Comparison of ENCODE assay signal across 28 mouse cellular contexts in genomic region chr15:17569205-17569604, GRCm38 (mm10).
"Had no signal": no experiment of that assay in that cellular context is flagged by ENCODE, and none has a peak within 500 bp of the region (broad histone marks: within the 10 kb centered on the region; RNA-seq: fewer than 3 reads in every experiment).

No protein-coding gene starts in this region.

- H3K4me3 ChIP-seq: heart, embryonic 10.5 days; heart, embryonic 12.5 days; hindbrain, embryonic 10.5 days; hindbrain, embryonic 12.5 days; intestine, embryonic 15.5 days; layer of hippocampus, adult 2 months; left cerebral cortex, adult 2 months; limb, embryonic 10.5 days; limb, embryonic 12.5 days; liver, embryonic 13.5 days; liver, embryonic 15.5 days had no signal

- H3K4me2 ChIP-seq: heart, embryonic 12.5 days; hindbrain, embryonic 12.5 days; hindbrain, embryonic 14.5 days; intestine, embryonic 15.5 days; limb, embryonic 12.5 days; liver, embryonic 11.5 days; liver, embryonic 13.5 days; liver, embryonic 15.5 days had no signal

- H3K27ac ChIP-seq: heart, embryonic 10.5 days; hindbrain, embryonic 10.5 days; hindbrain, embryonic 12.5 days; hindbrain, embryonic 14.5 days; intestine, embryonic 15.5 days; layer of hippocampus, adult 2 months; left cerebral cortex, adult 2 months; limb, embryonic 10.5 days; limb, embryonic 12.5 days; liver, embryonic 13.5 days; liver, embryonic 15.5 days had no signal

- ATAC-seq: hindbrain, embryonic 16.5 days; inflammation-experienced regulatory T-cells, adult 6 months; intestine, embryonic 15.5 days; intestine, postnatal 0 days; liver, postnatal 0 days had no signal

- DNase-seq: gastrocnemius, postnatal 10 days; gastrocnemius, postnatal 25 days; heart, adult 18-20 months; heart, postnatal 10 days; heart, postnatal 4 days; kidney, adult 18-20 months; kidney, adult 8-10 months; kidney, postnatal 10 days; kidney, postnatal 25 days; kidney, postnatal 4 days; liver; liver, embryonic 13.5 days; liver, postnatal 0 days had no signal

- H3K27me3 ChIP-seq: heart, embryonic 12.5 days; hindbrain, embryonic 12.5 days; intestine, embryonic 15.5 days; limb, embryonic 12.5 days; liver, embryonic 13.5 days; liver, embryonic 15.5 days had no signal

- H3K36me3 ChIP-seq: heart, embryonic 10.5 days; heart, embryonic 12.5 days; hindbrain, embryonic 10.5 days; hindbrain, embryonic 12.5 days; intestine, embryonic 15.5 days; limb, embryonic 10.5 days; limb, embryonic 12.5 days; liver, embryonic 13.5 days; liver, embryonic 15.5 days had no signal

- H3K9me3 ChIP-seq: intestine, embryonic 15.5 days; limb, embryonic 10.5 days; liver, embryonic 15.5 days had no signal

- H3K9ac ChIP-seq: heart, embryonic 12.5 days; hindbrain, embryonic 12.5 days; hindbrain, embryonic 14.5 days; intestine, embryonic 15.5 days; limb, embryonic 12.5 days; liver, embryonic 13.5 days; liver, embryonic 15.5 days; liver, postnatal 0 days had no signal

- H3K4me1 ChIP-seq: heart, embryonic 10.5 days; heart, embryonic 12.5 days; hindbrain, embryonic 10.5 days; hindbrain, embryonic 12.5 days; intestine, embryonic 15.5 days; limb, embryonic 10.5 days; limb, embryonic 12.5 days; liver, embryonic 13.5 days; liver, embryonic 15.5 days had no signal
